ENCODE assay signal across 8 mouse cellular contexts in genomic region chr3:57487455-57488153, GRCm38 (mm10).
DNase-seq lines count a peak whose midpoint lies in the region; ATAC-seq and TF ChIP-seq lines count a peak whose summit lies in the region.

No protein-coding gene starts in this region.

- no peaks in the 10 kb centered on the region for H3K36me3 ChIP-seq in lung, embryonic 15.5 days
- H3K36me3 ChIP-seq in kidney, embryonic 14.5 days (ENCODE audit: control insufficient read depth, insufficient read depth, low read length) = no peaks in the 10 kb centered on the region
- no peaks in the 10 kb centered on the region for H3K36me3 ChIP-seq in stomach, embryonic 15.5 days

- H3K4me3 ChIP-seq in lung, embryonic 15.5 days = no peak overlapping the region
- no peak overlapping the region for H3K4me3 ChIP-seq in lung, adult 2 months (replicated peaks; ENCODE audit: extremely low read depth, low read depth, low read length)
- H3K4me3 ChIP-seq in kidney, embryonic 14.5 days (ENCODE audit: low read length) = no peak overlapping the region
- no peak overlapping the region for H3K4me3 ChIP-seq in stomach, embryonic 15.5 days (replicated peaks)

- peak; percentile 95 for ATAC-seq in lung, embryonic 15.5 days (ENCODE audit: borderline replicate concordance, extremely low read depth, low FRiP score, low TSS enrichment)
- ATAC-seq in kidney, embryonic 14.5 days (ENCODE audit: low FRiP score, low TSS enrichment) = peak; percentile 95
- ATAC-seq in stomach, embryonic 15.5 days (ENCODE audit: insufficient read depth, low FRiP score, low read depth) = peak; percentile 73; the same call in 1 of the 2 replicates
- ATAC-seq in inflammation-experienced regulatory T-cells, adult 6 months = no peak

- H3K9ac ChIP-seq in lung, embryonic 15.5 days = no peak overlapping the region
- H3K9ac ChIP-seq in kidney, embryonic 14.5 days (ENCODE audit: low read depth, low read length) = no peak overlapping the region
- H3K9ac ChIP-seq in stomach, embryonic 15.5 days = no peak overlapping the region

- H3K4me2 ChIP-seq in lung, embryonic 15.5 days = peak overlapping the region; percentile 20
- H3K4me2 ChIP-seq in kidney, embryonic 14.5 days (replicated peaks; ENCODE audit: low read depth, low read length) = no peak overlapping the region; the same call in 1 of the 2 replicates
- H3K4me2 ChIP-seq in stomach, embryonic 15.5 days = 0 out of 2 replicates have a peak overlapping the region, but pooled peaks have one; percentile 8

- H3K27me3 ChIP-seq in lung, embryonic 15.5 days = no peaks in the 10 kb centered on the region
- no peaks in the 10 kb centered on the region for H3K27me3 ChIP-seq in kidney, embryonic 14.5 days (ENCODE audit: control insufficient read depth, insufficient read depth, low read length)
- no peaks in the 10 kb centered on the region for H3K27me3 ChIP-seq in stomach, embryonic 15.5 days (replicated peaks)

- no peak for TF ChIP-seq POLR2A in lung, adult 2 months (IDR thresholded peaks at IDR 0.05; ENCODE audit: borderline replicate concordance, extremely low read depth, low read depth, low read length)

- DNase-seq in lung, adult 2 months = no peak
- peak; percentile 23 for DNase-seq in gastrocnemius, postnatal 25 days
- DNase-seq in layer of hippocampus, postnatal 36 days = no peak
- no peak for DNase-seq in frontal cortex, postnatal 14 days (ENCODE audit: low spot score in 2 of 2)

- H3K9me3 ChIP-seq in lung, embryonic 15.5 days = no peaks in the 10 kb centered on the region
- no peaks in the 10 kb centered on the region for H3K9me3 ChIP-seq in kidney, embryonic 14.5 days (ENCODE audit: control insufficient read depth, low read length)
- H3K9me3 ChIP-seq in stomach, embryonic 15.5 days = no peaks in the 10 kb centered on the region

- no peak for TF ChIP-seq CTCF in lung, adult 2 months (IDR thresholded peaks at IDR 0.05; ENCODE audit: insufficient read depth, low read length)

- H3K4me1 ChIP-seq in lung, embryonic 15.5 days = peaks cover 25% of the 10 kb centered on the region
- H3K4me1 ChIP-seq in lung, adult 2 months (ENCODE audit: control insufficient read depth, insufficient read depth, low read length) = peaks cover 8% of the 10 kb centered on the region
- peaks cover 7% of the 10 kb centered on the region; the same call in 1 of the 2 replicates for H3K4me1 ChIP-seq in kidney, embryonic 14.5 days (ENCODE audit: control insufficient read depth, insufficient read depth, low read length)
- H3K4me1 ChIP-seq in stomach, embryonic 15.5 days = peaks cover 13% of the 10 kb centered on the region; the same call in 1 of the 2 replicates

- 30% methylated on average over 8 of the region's 8 CpGs for WGBS in lung, embryonic 15.5 days
- WGBS in lung, adult 2 months = 17% methylated on average over 8 of the region's 8 CpGs
- WGBS in kidney, embryonic 14.5 days = 36% methylated on average over 8 of the region's 8 CpGs
- 25% methylated on average over 8 of the region's 8 CpGs for WGBS in stomach, embryonic 15.5 days

- H3K27ac ChIP-seq in lung, embryonic 15.5 days = peak overlapping the region; percentile 66
- H3K27ac ChIP-seq in kidney, embryonic 14.5 days (ENCODE audit: low read depth, low read length) = peak overlapping the region; percentile 14; the same call in 1 of the 2 replicates
- H3K27ac ChIP-seq in stomach, embryonic 15.5 days = peak overlapping the region; percentile 85

Comparison
In these comparisons a context has a peak if more than half of its experiments do, and no peak if none do; other contexts are left out.
1. H3K27ac ChIP-seq: peak in every context shown above with its lines; median percentile 85 in stomach, embryonic 15.5 days; 66 in lung, embryonic 15.5 days; 14 in kidney, embryonic 14.5 days.